Mouse (Mus musculus): ENCODE measurements around the gene Stx12.
"Not testable (repeated sequence)": the region's sequence is repeated elsewhere in the genome, so short reads cannot be mapped to it uniquely, and the experiment has no call there.

Stx12 gene

DNA sequence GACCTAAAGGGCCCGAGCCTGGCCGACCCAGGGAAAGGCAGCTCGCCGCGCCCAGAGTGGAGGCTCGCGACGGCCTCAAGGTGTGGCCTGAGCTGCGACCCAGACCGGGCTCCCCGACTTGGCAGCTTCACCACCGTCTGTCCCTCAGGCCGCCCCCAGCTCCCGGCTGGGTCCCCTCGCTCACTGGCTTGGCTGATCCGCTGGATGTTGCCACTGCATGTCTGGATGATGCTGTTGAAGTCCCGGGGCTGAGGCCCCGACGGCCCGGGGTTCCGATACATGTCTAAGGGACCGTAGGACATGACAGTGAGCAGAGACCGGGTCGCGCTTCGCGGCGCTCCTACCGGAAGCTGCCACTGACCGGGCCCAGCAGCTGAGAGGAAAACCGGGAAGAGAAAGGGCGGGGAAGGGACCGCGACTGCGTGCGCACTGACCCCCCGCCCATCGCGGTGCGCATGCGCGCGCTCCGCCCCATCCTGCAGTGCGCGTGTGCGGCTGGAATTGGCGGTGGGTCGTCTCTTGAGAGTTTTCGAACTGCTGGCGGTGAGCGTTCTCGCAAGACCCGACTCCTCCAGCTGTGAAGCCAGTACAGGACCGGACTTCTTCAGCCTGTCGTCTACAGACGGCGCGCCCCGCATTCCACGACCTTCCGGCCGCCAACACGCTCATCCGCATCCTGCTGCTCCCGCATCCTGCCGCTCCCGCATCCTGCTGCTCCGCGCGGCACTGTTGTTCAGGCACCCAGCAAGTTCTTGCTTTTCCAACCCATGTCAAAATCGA, at the start of gene Stx12:
Gene Stx12 (minus strand): TSS at position 446 of the 780 bp plus-strand sequence.
- DNase-seq = peak; percentile 71 to 73

DNA sequence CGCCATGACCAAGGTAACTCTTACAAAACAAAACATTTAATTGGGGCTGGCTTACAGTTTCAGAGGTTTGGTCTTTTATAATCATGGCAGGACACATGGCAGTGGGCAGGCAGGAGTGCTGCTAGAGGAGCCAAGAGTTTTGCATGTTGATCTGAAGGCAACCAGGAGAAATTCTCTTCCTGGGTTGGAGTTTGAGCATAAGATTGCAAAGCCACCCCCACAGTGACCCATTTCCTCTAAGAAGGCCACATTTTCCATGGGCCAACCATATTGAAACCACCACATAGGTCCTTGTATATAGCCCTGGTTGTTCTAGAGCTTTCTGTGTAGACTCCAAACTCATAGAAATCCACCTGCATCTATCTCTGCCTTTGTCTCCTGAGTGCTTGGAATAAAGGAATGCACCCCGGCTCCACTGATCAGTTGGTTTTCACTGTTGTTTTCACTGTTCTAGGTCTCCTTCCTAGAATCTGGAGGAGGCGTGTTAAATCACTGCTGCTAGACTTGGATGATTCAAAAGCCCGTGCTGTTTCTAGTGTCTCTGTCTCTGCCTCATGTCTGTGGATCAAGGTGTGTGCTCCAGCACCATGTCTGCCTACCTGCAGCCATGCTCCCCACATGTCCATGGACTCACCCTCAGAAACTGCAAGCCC, 48.6 kb upstream of the Stx12 start:
- no peak for DNase-seq

DNA sequence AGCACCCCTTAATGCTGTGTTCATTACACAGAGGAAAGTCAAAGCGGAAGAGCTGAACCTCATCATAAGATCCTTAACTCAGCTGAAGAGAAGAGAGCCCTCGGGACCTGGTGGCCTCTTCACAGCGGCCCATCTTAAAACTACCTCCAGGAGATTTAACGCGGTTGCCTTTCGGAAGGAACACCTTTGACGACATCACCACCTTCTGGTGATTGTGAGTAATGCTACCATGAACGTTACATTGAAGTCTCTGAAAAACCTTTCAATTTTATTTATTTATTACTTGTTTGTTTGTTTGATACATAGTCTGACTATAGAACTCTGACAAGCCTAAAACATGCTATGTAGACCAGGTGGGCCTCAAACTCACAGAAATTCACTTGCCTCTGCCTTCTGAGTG, 46.5 kb upstream of the Stx12 start:
- no peak for DNase-seq

- not testable (repeated sequence) for DNase-seq
Observed at GRCm38 (mm10) chr4:132926520-132926919, 42.2 kb upstream of the Stx12 start.

DNA sequence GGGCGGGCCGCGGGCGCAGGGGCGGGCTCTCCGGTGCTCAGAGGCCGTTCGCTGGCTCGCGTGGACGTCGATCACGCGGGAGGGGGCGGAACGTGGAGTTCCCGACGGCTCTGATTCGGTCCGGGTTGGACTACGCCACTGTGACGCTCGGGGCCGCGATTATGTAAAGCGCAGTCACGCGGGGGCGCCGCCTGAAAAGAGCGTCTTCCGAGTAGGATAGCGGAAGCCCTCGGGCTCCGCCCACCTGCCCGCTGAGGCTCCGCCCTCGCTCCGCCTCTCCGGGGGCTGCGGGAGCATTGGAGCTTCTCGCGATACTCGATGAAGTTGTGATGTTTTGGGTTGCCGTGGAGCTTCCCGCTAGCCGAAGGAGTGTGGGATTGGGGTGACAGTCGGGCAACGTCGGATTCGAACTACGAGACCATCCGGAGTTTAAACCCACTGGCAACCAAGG, 38.3 kb upstream of the Stx12 start, which contains the start of gene Fam76a:
Gene Fam76a (minus strand): TSS at position 1 of the 451 bp plus-strand sequence.
- DNase-seq = peak; percentile 100

- DNase-seq = peak in 1 of 2 experiments; percentile 57
Observed at GRCm38 (mm10) chr4:132922061-132922530, 37.8 kb upstream of the Stx12 start.

GRCm38 (mm10) chr4:132921488-132921887, 37.2 kb upstream of the Stx12 start:
- no peak for DNase-seq

DNA sequence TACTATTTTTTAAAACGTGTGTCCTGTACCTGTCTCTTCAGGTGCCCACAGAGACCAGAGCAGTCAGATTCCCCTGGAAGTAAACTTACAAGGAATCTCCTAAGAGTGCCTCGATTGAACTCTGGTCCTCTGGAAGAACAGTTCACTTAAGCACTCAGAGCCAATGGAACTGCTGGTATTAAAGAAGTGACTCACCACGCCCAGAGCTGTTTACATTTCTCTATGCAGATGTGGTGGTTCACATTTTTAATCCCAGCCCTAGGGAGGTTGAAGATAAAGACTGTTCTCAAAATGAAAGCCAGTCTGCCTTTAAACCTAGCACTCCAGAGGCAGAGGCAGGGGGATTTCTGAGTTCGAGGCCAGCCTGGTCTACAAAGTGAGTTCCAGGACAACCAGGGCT, 35.9 kb upstream of the Stx12 start:
- DNase-seq = no peak

DNA sequence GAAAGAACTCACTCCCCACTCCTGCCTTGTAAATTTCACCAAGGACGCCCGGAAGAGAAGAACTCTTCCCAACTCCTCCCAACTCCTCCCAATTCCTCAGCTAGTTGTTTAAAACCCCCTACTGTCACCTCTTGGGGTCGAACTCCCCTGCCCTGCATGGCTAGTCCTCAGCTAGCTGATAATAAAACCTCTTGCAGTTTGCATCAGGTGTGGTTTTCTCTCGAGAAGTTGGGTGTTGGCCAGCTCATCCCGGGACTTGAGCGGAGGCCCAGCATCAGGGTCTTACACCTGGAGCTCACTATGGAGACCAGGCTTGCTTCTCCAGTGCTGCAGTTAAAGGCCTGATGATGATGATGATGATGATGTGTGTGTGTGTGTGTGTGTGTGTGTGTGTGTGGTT, 34.2 kb upstream of the Stx12 start:
- not testable (repeated sequence) for DNase-seq

DNA sequence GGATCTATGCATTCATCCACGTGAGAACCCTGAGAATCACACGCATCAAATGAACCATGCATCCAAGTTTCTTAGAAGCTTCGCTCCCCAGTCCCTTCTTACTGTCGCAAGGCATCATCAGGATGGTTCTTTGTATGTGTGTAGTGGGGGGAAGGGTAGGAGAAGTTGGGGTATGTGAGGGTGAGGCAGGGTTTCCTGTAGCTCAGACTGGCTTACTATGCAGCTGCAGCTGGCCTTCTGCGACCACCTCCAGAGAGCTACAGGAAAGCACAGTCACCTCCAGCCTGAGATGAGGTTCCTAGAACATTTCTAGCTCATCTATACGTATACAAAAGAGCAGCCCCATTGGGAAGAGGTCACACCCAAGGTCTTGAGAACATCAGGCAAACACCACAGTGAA, 27.8 kb upstream of the Stx12 start:
- peak; percentile 30 to 43 for DNase-seq

DNA sequence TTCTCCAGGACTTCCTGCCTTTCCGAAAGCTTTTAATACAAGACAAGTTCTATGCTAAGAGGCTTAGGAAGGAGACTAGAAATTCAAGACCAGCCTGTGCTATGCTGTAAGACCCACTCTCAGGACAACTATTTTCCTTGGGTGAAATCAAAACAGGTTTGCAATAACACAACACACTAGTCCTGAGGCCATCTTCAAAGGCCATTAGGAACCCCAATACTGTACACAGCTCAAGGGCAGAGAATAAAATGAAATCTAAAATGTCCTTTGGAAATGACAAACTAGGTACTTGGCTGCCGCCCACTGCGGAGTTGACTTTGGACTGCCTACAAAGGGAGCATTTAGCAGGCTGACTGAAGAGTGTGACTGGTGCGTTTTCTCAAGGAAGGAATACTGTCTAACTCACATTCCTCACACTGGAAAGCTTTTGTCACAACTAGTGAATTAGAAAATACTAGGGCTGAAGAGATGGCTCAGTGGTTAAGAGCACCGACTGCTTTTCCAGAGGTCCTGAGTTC, 21.6 kb upstream of the Stx12 start:
- DNase-seq = no peak

GRCm38 (mm10) chr4:132904765-132905309, 20.5 kb upstream of the Stx12 start:
- no peak for DNase-seq

GRCm38 (mm10) chr4:132904071-132904470, 19.8 kb upstream of the Stx12 start:
- DNase-seq = no peak

- DNase-seq = no peak
Observed at GRCm38 (mm10) chr4:132898197-132898596, 13.9 kb upstream of the Stx12 start.

DNA sequence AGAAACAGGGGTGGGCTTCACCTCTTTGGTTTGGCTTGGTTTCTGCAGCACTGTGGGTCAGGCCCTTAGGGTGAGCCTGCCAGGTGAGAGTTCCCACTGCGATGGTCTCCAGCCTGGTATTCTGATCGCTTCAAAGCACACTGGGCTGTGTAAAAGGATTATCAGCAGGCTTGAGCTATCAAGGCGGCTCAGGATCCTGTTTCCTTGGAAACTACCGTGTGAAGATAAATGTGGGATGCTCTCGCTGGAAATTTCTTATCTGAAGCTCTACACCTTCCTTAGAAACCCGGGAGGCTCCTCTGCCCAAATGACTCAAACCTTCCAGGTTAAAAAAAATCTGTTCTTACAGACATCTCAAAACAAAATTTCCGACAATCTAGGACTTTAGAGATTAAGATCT, 10.1 kb upstream of the Stx12 start:
- no peak for DNase-seq

DNA sequence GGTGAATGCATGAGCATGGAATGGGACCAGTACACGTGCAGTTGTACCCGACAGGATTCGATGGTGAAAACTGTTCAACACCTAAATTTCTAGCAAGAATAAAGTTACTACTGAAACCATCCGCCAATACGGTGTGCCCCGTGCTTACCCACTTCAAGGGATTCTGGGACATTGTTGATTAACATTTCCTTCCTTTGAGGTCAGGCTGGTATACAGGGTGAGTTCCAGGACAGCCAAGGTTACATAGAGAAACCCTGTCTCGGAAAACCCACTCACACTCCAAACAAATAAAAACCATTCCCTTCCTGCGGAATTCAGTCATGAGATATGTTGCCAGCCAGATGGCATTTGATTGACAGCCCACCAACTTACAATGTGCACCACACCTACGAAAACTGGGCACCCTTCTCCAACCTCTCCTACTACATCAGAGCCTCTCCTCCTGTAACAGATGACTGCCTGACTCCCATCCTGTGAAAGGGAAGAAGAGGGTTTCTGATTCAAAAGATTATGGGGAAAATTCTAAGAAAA, 600 bp upstream of the Stx12 start:
- DNase-seq = no peak

DNA sequence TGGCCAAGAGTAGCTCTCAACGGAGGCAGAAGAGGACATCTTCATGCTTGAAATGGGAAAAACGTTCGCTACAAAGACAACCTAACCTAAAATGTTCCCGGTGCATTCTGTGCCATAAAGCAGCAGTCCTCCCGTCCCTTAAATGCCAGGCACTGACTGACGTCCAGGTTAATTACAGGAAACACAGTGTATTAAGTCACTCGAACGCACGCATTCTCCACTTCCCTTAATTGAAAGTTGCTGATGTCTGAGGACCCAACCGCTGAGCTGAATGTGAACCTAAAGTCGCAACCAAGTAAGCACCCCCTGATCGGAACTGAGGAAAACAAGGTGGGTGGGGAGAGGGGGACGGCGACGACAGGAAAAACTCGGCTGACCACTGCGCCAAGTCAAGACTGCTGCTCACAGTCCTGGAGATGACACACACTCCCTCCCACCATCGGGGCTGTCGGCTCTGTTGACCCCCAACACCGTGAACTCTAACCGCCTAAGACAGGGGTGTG, 697 bp downstream of the Stx12 start:
- DNase-seq = no peak

GRCm38 (mm10) chr4:132874363-132875097, 9.8 kb downstream of the Stx12 start:
- no peak for DNase-seq

DNA sequence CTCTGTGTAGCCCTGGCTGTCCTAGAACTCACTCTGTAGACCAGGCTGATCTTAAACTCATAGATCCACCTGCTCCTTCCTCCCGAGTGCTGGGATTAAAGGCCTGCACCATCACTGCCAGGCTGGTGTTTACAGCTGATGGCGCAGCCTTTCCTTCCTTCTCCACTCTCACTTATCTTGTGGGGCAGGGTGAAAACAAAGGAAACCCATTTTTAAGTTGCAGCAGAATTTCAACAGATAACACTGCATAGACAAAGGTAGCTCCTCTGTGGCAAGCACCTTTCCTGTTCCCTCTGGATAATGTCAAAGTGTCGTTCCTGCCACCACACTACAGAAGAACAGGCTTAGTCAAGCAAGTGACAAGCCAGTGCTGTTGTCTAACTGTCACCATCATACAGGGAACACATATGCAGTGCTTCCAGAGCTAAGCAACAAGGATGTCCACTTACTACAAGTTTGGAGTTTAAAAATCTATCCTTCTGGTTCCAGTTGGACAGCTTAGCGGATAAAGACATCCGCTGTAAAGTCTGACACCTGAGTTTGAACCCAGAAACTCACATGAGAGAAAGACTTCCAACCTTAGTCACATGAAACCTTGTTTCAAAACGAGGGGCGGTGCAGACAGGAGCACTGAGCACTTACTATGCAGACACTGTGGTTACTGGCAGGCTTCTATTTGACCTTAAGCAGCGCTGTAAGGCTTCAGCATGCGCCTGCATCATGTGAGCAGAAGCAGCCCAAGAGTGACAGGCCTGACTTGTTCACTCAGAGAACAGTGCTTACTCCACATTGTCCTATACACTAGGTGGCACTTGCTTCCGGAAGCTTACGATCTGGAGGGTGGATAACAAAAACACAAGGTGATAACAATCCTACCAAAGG, 10.6 kb downstream of the Stx12 start:
- no peak for DNase-seq

- no peak for DNase-seq
Observed at GRCm38 (mm10) chr4:132871116-132871515, 13.2 kb downstream of the Stx12 start.

- no peak for DNase-seq
Observed at GRCm38 (mm10) chr4:132864856-132865255, 19.5 kb downstream of the Stx12 start.

Measured in thymus, adult 18-20 months (tissue).